Mouse (Mus musculus): Measurements from ENCODE around the gene 2210011C24Rik. TPM values are rescaled to one million over a fixed set of nuclear protein-coding genes. Genes with fewer than 3 reads are reported as not detected.
"Not testable (repeated sequence)": the region's sequence is repeated elsewhere in the genome, so short reads cannot be mapped to it uniquely, and the experiment has no call there.

Gene 2210011C24Rik
- polyA plus RNA-seq, 1 experiment from 2014 or later: 0.13 TPM

GRCm38 (mm10) chr8:84010625-84011611, 1.1 kb downstream of the 2210011C24Rik start:
- no peak overlapping the region for H3K27ac ChIP-seq (ENCODE audit: low read length)
- H3K4me2 ChIP-seq (ENCODE audit: low read depth, low read length): peak overlapping the region; percentile 76
- H3K36me3 ChIP-seq (ENCODE audit: control insufficient read depth, insufficient read depth): no peaks in the 10 kb centered on the region
- peaks cover 44% of the 10 kb centered on the region for H3K27me3 ChIP-seq (ENCODE audit: control insufficient read depth, insufficient read depth, low read depth, low read length)
- peak overlapping the region; percentile 54 for H3K4me3 ChIP-seq (ENCODE audit: low read depth, low read length)
- no peaks in the 10 kb centered on the region for H3K9me3 ChIP-seq (replicated peaks; ENCODE audit: control insufficient read depth, low read length)
- no peak overlapping the region for H3K9ac ChIP-seq (ENCODE audit: low read depth, low read length)
- 1% methylated on average over 83 of the region's 83 CpGs for WGBS (ENCODE audit: insufficient replicate concordance)
- peak; percentile 39 for ATAC-seq (ENCODE audit: low read depth)
- peaks cover 12% of the 10 kb centered on the region for H3K4me1 ChIP-seq (ENCODE audit: control insufficient read depth, low read depth, low read length)

GRCm38 (mm10) chr8:84009876-84010275, 2.1 kb downstream of the 2210011C24Rik start:
- H3K9ac ChIP-seq (ENCODE audit: low read depth, low read length): no peak overlapping the region
- H3K27ac ChIP-seq (ENCODE audit: low read length): no peak overlapping the region
- H3K4me3 ChIP-seq (ENCODE audit: low read depth, low read length): no peak overlapping the region
- no peaks in the 10 kb centered on the region for H3K9me3 ChIP-seq (replicated peaks; ENCODE audit: control insufficient read depth, low read length)
- WGBS (ENCODE audit: insufficient replicate concordance): 1% methylated on average over 11 of the region's 11 CpGs
- no peaks in the 10 kb centered on the region for H3K36me3 ChIP-seq (ENCODE audit: control insufficient read depth, insufficient read depth)
- peaks cover 44% of the 10 kb centered on the region for H3K27me3 ChIP-seq (ENCODE audit: control insufficient read depth, insufficient read depth, low read depth, low read length)
- H3K4me2 ChIP-seq (ENCODE audit: low read depth, low read length): no peak overlapping the region
- peaks cover 15% of the 10 kb centered on the region for H3K4me1 ChIP-seq (ENCODE audit: control insufficient read depth, low read depth, low read length)
- ATAC-seq (ENCODE audit: low read depth): no peak; the same call in 1 of the 2 replicates

- no peaks in the 10 kb centered on the region for H3K36me3 ChIP-seq (ENCODE audit: control insufficient read depth, insufficient read depth)
- H3K9me3 ChIP-seq (replicated peaks; ENCODE audit: control insufficient read depth, low read length): no peaks in the 10 kb centered on the region
- H3K4me1 ChIP-seq (ENCODE audit: control insufficient read depth, low read depth, low read length): peaks cover 24% of the 10 kb centered on the region
- no peak for ATAC-seq (ENCODE audit: low read depth)
- peaks cover 40% of the 10 kb centered on the region for H3K27me3 ChIP-seq (ENCODE audit: control insufficient read depth, insufficient read depth, low read depth, low read length)
- no peak overlapping the region for H3K27ac ChIP-seq (ENCODE audit: low read length)
- no peak overlapping the region for H3K4me2 ChIP-seq (ENCODE audit: low read depth, low read length)
- 43% methylated on average over 7 of the region's 7 CpGs for WGBS (ENCODE audit: insufficient replicate concordance)
- no peak overlapping the region for H3K9ac ChIP-seq (ENCODE audit: low read depth, low read length)
- H3K4me3 ChIP-seq (ENCODE audit: low read depth, low read length): no peak overlapping the region
Observed at GRCm38 (mm10) chr8:84008362-84008761, 3.6 kb downstream of the 2210011C24Rik start.

- H3K4me3 ChIP-seq (ENCODE audit: low read depth, low read length); ATAC-seq (ENCODE audit: low read depth); H3K9ac ChIP-seq (ENCODE audit: low read depth, low read length); H3K27ac ChIP-seq (ENCODE audit: low read length); H3K4me2 ChIP-seq (ENCODE audit: low read depth, low read length); H3K9me3 ChIP-seq (replicated peaks; ENCODE audit: control insufficient read depth, low read length): not testable (repeated sequence)
- Histone ChIP-seq H3K27me3 (ENCODE audit: control insufficient read depth, insufficient read depth, low read depth, low read length) (peaks cover 11% of the 10 kb centered on the region), H3K36me3 (ENCODE audit: control insufficient read depth, insufficient read depth) (peaks cover 14% of the 10 kb centered on the region), H3K4me1 (ENCODE audit: control insufficient read depth, low read depth, low read length) (peaks cover 19% of the 10 kb centered on the region)
- 77% methylated on average over 7 of the region's 7 CpGs for WGBS (ENCODE audit: insufficient replicate concordance)
Observed at GRCm38 (mm10) chr8:84005502-84005901, 6.5 kb downstream of the 2210011C24Rik start.

GRCm38 (mm10) chr8:84004533-84005201, 7.3 kb downstream of the 2210011C24Rik start:
- under 1% methylated on average over 30 of the region's 30 CpGs for WGBS (ENCODE audit: insufficient replicate concordance)
- Histone ChIP-seq H3K27ac (ENCODE audit: low read length) (peak overlapping the region; percentile 67), H3K36me3 (ENCODE audit: control insufficient read depth, insufficient read depth) (peaks cover 22% of the 10 kb centered on the region), H3K9me3 (replicated peaks; ENCODE audit: control insufficient read depth, low read length) (no peaks in the 10 kb centered on the region), H3K27me3 (ENCODE audit: control insufficient read depth, insufficient read depth, low read depth, low read length) (peaks cover 3% of the 10 kb centered on the region), H3K9ac (ENCODE audit: low read depth, low read length) (peak overlapping the region; percentile 65), H3K4me2 (ENCODE audit: low read depth, low read length) (peak overlapping the region; percentile 88), H3K4me3 (ENCODE audit: low read depth, low read length) (peak overlapping the region; percentile 68), H3K4me1 (ENCODE audit: control insufficient read depth, low read depth, low read length) (peaks cover 23% of the 10 kb centered on the region)
- ATAC-seq (ENCODE audit: low read depth): peak; percentile 92

- Histone ChIP-seq H3K36me3 (ENCODE audit: control insufficient read depth, insufficient read depth) (peaks cover 28% of the 10 kb centered on the region), H3K4me3 (ENCODE audit: low read depth, low read length) (peak overlapping the region; percentile 68), H3K27ac (ENCODE audit: low read length) (no peak overlapping the region; the same call in 1 of the 2 replicates), H3K4me1 (ENCODE audit: control insufficient read depth, low read depth, low read length) (peaks cover 33% of the 10 kb centered on the region), H3K9ac (ENCODE audit: low read depth, low read length) (no peak overlapping the region), H3K9me3 (replicated peaks; ENCODE audit: control insufficient read depth, low read length) (no peaks in the 10 kb centered on the region), H3K4me2 (ENCODE audit: low read depth, low read length) (peak overlapping the region; percentile 88), H3K27me3 (ENCODE audit: control insufficient read depth, insufficient read depth, low read depth, low read length) (no peaks in the 10 kb centered on the region)
- no peak for ATAC-seq (ENCODE audit: low read depth)
- WGBS (ENCODE audit: insufficient replicate concordance): 65% methylated on average over 6 of the region's 6 CpGs
Observed at GRCm38 (mm10) chr8:84003612-84004246, 8.2 kb downstream of the 2210011C24Rik start.

GRCm38 (mm10) chr8:84002957-84003611, 8.9 kb downstream of the 2210011C24Rik start:
- Histone ChIP-seq H3K27me3 (ENCODE audit: control insufficient read depth, insufficient read depth, low read depth, low read length) (no peaks in the 10 kb centered on the region), H3K4me3 (ENCODE audit: low read depth, low read length) (no peak overlapping the region), H3K4me2 (ENCODE audit: low read depth, low read length) (no peak overlapping the region), H3K9ac (ENCODE audit: low read depth, low read length) (no peak overlapping the region), H3K36me3 (ENCODE audit: control insufficient read depth, insufficient read depth) (peaks cover 28% of the 10 kb centered on the region), H3K27ac (ENCODE audit: low read length) (0 out of 2 replicates have a peak overlapping the region, but pooled peaks have one; percentile 2), H3K4me1 (ENCODE audit: control insufficient read depth, low read depth, low read length) (peaks cover 36% of the 10 kb centered on the region), H3K9me3 (replicated peaks; ENCODE audit: control insufficient read depth, low read length) (no peaks in the 10 kb centered on the region)
- ATAC-seq (ENCODE audit: low read depth): no peak
- 61% methylated on average over 12 of the region's 12 CpGs for WGBS (ENCODE audit: insufficient replicate concordance)

GRCm38 (mm10) chr8:84001281-84002000, 10.5 kb downstream of the 2210011C24Rik start, which contains the start of gene 1700067K01Rik:
1700067K01Rik (plus strand) TSS chr8:84001502.
- ATAC-seq (ENCODE audit: low read depth): no peak
- WGBS (ENCODE audit: insufficient replicate concordance): 80% methylated on average over 61 of the region's 61 CpGs
- no peaks in the 10 kb centered on the region for H3K27me3 ChIP-seq (ENCODE audit: control insufficient read depth, insufficient read depth, low read depth, low read length)
- no peak within 1 kb of the TSS for H3K27ac ChIP-seq (ENCODE audit: low read length)
- H3K9me3 ChIP-seq (replicated peaks; ENCODE audit: control insufficient read depth, low read length): no peaks in the 10 kb centered on the region
- no peak within 1 kb of the TSS for H3K9ac ChIP-seq (ENCODE audit: low read depth, low read length)
- H3K4me3 ChIP-seq (ENCODE audit: low read depth, low read length): no peak within 1 kb of the TSS
- H3K36me3 ChIP-seq (ENCODE audit: control insufficient read depth, insufficient read depth): peaks cover 28% of the 10 kb centered on the region
- H3K4me1 ChIP-seq (ENCODE audit: control insufficient read depth, low read depth, low read length): peaks cover 38% of the 10 kb centered on the region
- H3K4me2 ChIP-seq (ENCODE audit: low read depth, low read length): no peak within 1 kb of the TSS

Measured in liver, embryonic 16.5 days (tissue).